Mouse (Mus musculus): ENCODE results near the gene Tmed9. TPM values are rescaled to one million over a fixed set of nuclear protein-coding genes. Genes with fewer than 3 reads are reported as not detected.

Gene Tmed9
- total and polyA plus RNA-seq, 3 experiments = 88.2 to 196 (median 194) TPM

GRCm38 (mm10) chr13:55599566-55600540 lies 26.3 kb downstream of the Tmed9 start, which contains the start of gene B4galt7 (continued):
- no peak for TF ChIP-seq E2F4 (IDR thresholded peaks at IDR 0.05; ENCODE audit: insufficient replicate concordance, low read depth, low read length)

GRCm38 (mm10) chr13:55600657-55601056 lies 27.1 kb downstream of the Tmed9 start:
- H3K79me2 ChIP-seq (replicated peaks; ENCODE audit: control insufficient read depth, extremely low read depth, insufficient read depth, poor library complexity, severe bottlenecking) = no peaks in the 10 kb centered on the region; the same call in 1 of the 2 replicates
- no peaks in the 10 kb centered on the region for H3K27me3 ChIP-seq (replicated peaks)
- peaks cover 31 to 58% of the 10 kb centered on the region in 2 experiments for H3K36me3 ChIP-seq (replicated peaks in 1 of 2; ENCODE audit: control insufficient read depth in 1 of 2, insufficient read depth in 1 of 2, low read length in 1 of 2)
- dilution Hi-C loops (cut with MboI; ENCODE audit: extremely low pct_ligation_motif_present, extremely low pct_unique_long_range_greater_than_20kb, low sequenced_read_pairs) = no loop called here
- no peak for TF ChIP-seq IRF4 (IDR thresholded peaks at IDR 0.05; ENCODE audit: low read depth, low read length)
- TF ChIP-seq ZMIZ1 (IDR thresholded peaks at IDR 0.05; ENCODE audit: low read depth, low read length) = no peak
- no peak for TF ChIP-seq PAX5 (IDR thresholded peaks at IDR 0.05; ENCODE audit: low read length)
- no peak for TF ChIP-seq MEF2A (IDR thresholded peaks at IDR 0.05; ENCODE audit: borderline replicate concordance, low read depth, low read length)
- TF ChIP-seq ETS1 (conservative IDR thresholded peaks at IDR 0.05; ENCODE audit: low read depth, low read length) = no peak
- TF ChIP-seq MAX (IDR thresholded peaks at IDR 0.05; ENCODE audit: low read length) = no peak
- no peak for TF ChIP-seq JUND (conservative IDR thresholded peaks at IDR 0.05; ENCODE audit: low read depth, low read length)
- no peak for TF ChIP-seq EP300 (IDR thresholded peaks at IDR 0.05; ENCODE audit: low read length)
- TF ChIP-seq CTCF (conservative IDR thresholded peaks at IDR 0.05 in 1 of 2, IDR thresholded peaks at IDR 0.05 in 1 of 2; ENCODE audit: low read depth in 2 of 2, low read length in 2 of 2) = no peak
- 0 out of 2 replicates have a peak, but pooled peaks have one; percentile 40 for TF ChIP-seq TBP (conservative IDR thresholded peaks at IDR 0.05; ENCODE audit: low read depth, low read length)
- TF ChIP-seq RAD21 (IDR thresholded peaks at IDR 0.05; ENCODE audit: low read depth, low read length) = no peak
- TF ChIP-seq MYC (IDR thresholded peaks at IDR 0.05; ENCODE audit: low read depth, low read length) = no peak
- no peak for TF ChIP-seq ZKSCAN1 (IDR thresholded peaks at IDR 0.05; ENCODE audit: borderline replicate concordance, low read depth, low read length)
- TF ChIP-seq ELF1 (IDR thresholded peaks at IDR 0.05; ENCODE audit: low read depth, low read length) = peak; percentile 73
- peak; percentile 13; the same call in 1 of the 2 replicates for TF ChIP-seq NELFE (IDR thresholded peaks at IDR 0.05; ENCODE audit: low read depth, low read length)
- TF ChIP-seq MAFK (IDR thresholded peaks at IDR 0.05; ENCODE audit: insufficient replicate concordance, low read length) = no peak
- no peak for TF ChIP-seq NRF1 (IDR thresholded peaks at IDR 0.05; ENCODE audit: low read depth, low read length)
- TF ChIP-seq SIN3A (IDR thresholded peaks at IDR 0.05; ENCODE audit: low read length) = peak; percentile 35; the same call in 1 of the 2 replicates
- H3K4me3 ChIP-seq (replicated peaks in 1 of 3; ENCODE audit: low read depth in 2 of 3, low read length in 2 of 3, poor library complexity in 1 of 3) = peak overlapping the region; percentile 87 to 100 (median 89)
- peak; percentile 57 for DNase-seq (ENCODE audit: extremely low read depth)
- H3K27ac ChIP-seq (ENCODE audit: insufficient read depth, low read depth) = no peak overlapping the region
- in situ Hi-C loops (cut with MboI; ENCODE audit: low pct_ligation_motif_present, low pct_unique_long_range_greater_than_20kb, low sequenced_read_pairs) = loop anchor here (10.0 kb wide), 1 partner anchor 124 kb away; the partner anchor contains the start of gene Pcbd2
- H3K4me2 ChIP-seq (ENCODE audit: insufficient read depth, low read depth, poor library complexity, severe bottlenecking) = peak overlapping the region; percentile 81
- H3K9ac ChIP-seq (ENCODE audit: insufficient read depth, low read depth) = peak overlapping the region; percentile 46
- peaks cover 0 to 17% of the 10 kb centered on the region in 2 experiments; a peak in 2 of 4 replicates for H3K4me1 ChIP-seq (ENCODE audit: control insufficient read depth in 1 of 2, insufficient read depth in 2 of 2)
- no peaks in the 10 kb centered on the region for H3K9me3 ChIP-seq (replicated peaks; ENCODE audit: low read length)

Measured in CH12.LX (cell line).